Mouse (Mus musculus) left cerebral cortex, adult 2 months (tissue): ENCODE results near the gene Tspan5. TPM values are rescaled to one million over a fixed set of nuclear protein-coding genes. Genes with fewer than 3 reads are reported as not detected.

Experiments used
- DNase-seq, 2 experiments: peaks; one replicate each; pipeline ENCODE4 v3.0.0; 2021 to 2022; ENCODE audit warnings: low spot score in 2 of 2, mixed read lengths in 1 of 2; ENCODE audit errors: extremely low spot score in 1 of 2
- H3K27ac ChIP-seq: fragments of 200-600 bp; 2 replicates; pipeline ENCODE4 v1.8.1; 2022
- H3K4me3 ChIP-seq: fragments of 200-600 bp; 2 replicates; pipeline ENCODE4 v1.8.1; 2022
- CTCF ChIP-seq: fragments of 200-600 bp; IDR thresholded peaks from 2 replicates; pipeline ENCODE4 v1.8.1; 2022; ENCODE audit warnings: antibody characterized with exemption, mild to moderate bottlenecking, moderate library complexity
- intact Hi-C: fragments of 180-260 bp; cut with DNase I; formaldehyde crosslinking; loops from one replicate; pipeline ENCODE4 v1.15.1; 2025
- total RNA-seq, 2 experiments: library from RNA; stranded (reverse); gene quantifications; 2 replicates each; pipeline ENCODE4 v1.2.3; 2021

Tspan5 gene
- total RNA-seq, 2 experiments from 2014 or later: 242 to 281 TPM

DNA sequence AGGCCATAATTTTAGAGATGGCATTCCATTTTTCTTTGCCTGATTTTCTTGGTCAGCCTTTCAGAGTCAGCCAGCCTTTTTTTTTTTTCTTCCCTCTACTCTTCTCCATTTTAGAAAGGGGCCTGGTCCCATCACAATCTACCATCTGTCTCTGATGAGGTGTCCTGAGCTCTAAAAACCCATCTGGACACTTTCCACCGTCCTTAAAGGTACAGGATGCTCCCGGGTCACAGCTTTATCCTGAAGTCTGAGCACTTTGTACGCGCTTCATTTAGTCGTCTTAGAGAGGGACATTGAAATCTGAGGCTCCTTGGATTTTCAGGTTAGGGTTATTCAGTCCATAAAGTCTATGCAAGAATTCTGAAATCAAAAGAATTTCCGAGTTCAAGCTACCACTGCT is 77.9 kb downstream of the Tspan5 start:
- H3K4me3 ChIP-seq: no peak overlapping the region
- TF ChIP-seq CTCF: no peak
- intact Hi-C loops: no loop called here
- no peak overlapping the region for H3K27ac ChIP-seq
- DNase-seq: no peak

DNA sequence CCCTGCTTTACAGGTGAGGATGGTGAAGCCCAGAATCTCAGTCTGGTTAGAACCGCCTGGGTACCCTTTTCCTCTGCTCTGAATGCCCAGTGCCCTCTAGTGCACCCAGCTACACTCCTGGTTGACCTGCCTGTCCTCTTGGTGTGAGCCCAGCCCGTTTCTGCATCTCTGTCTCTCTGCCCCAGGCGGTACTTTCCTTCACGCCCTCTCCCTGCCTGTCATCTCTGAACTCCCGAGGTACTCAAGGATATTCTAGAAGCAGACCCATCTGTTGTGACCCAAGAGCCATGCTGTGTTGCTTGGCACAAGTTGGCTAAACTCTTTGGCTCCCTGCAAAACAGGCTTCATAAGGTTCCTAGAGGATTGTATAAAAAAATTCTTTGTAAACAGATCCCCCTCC is 78.3 kb downstream of the Tspan5 start:
- Histone ChIP-seq H3K4me3 (no peak overlapping the region), H3K27ac (no peak overlapping the region)
- intact Hi-C loops: no loop called here
- DNase-seq: no peak
- TF ChIP-seq CTCF: no peak

DNA sequence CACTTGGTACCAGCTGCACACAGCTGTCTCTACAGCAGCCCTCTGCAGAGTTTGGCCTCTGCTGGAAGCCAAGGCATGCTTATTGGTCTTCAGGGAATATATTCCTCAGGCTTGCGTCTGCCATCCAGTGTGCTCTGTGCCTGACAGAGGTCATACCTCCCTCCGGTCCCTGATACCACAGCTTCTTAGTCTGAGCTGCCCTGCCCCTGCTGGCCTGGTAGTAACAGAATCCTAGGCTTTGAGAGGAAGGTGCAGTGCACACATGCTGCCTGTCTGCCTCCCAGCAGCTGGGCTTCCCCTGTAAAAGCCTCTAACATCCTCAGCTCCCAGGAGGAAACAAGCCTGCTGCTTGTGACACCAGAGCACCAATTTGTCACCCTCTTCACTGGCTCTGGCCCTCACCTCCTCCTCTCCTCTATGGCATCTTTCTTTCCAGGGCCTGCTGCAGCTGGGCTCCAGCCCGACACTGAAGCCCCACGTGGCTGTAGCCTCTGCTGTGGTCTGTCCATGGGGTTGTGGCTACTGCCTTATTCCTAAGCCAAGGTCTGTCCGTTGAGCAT is 80.0 kb downstream of the Tspan5 start:
- peak overlapping the region; percentile 36; the same call in 1 of the 2 replicates for H3K27ac ChIP-seq
- no peak for DNase-seq
- TF ChIP-seq CTCF: no peak; the same call in 1 of the 2 replicates
- intact Hi-C loops: no loop called here
- H3K4me3 ChIP-seq: no peak overlapping the region

DNA sequence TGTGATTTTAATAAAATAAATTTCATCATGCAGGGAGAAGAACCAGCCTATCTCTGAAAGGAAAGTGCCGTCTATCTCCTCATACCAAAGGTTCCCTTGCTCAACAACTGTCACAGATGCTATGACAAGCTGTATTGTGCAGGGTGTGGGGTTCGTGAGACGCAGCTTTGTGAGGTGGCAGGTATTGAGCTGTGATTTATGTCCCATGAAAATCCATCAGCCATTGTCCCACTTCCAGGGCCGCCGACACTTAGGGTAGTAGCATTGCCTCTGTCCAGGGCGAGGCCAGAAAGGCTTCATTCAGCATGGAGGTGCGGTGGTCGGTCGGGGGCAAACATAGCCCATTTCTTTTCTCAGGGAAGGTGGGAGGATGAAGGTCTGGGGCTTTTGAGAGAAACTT is 81.9 kb downstream of the Tspan5 start:
- no peak overlapping the region for H3K4me3 ChIP-seq
- no peak for TF ChIP-seq CTCF
- no peak for DNase-seq
- intact Hi-C loops: no loop called here
- no peak overlapping the region for H3K27ac ChIP-seq

DNA sequence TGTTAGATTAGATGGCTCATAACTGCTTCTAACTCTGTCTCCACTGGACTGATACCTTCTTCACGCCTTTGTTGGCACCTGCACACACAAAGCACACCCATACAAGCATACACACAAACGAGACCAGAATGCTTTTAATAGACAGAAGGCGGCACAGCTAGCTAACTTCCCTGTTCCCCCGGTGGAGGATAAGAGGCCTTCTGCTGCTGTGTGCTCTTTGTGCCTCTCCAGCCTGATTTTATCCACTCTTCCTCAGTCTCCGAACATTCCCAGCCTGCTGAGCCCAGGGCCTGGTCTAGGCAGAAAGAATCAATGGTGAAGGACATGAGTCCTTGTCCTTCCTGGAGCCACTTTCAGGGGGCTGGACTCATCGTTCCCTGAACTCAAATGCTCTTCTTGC is 83.3 kb downstream of the Tspan5 start:
- no peak for TF ChIP-seq CTCF
- DNase-seq: no peak
- Histone ChIP-seq H3K27ac (peak overlapping the region; percentile 17; the same call in 1 of the 2 replicates), H3K4me3 (no peak overlapping the region)
- intact Hi-C loops: no loop called here

DNA sequence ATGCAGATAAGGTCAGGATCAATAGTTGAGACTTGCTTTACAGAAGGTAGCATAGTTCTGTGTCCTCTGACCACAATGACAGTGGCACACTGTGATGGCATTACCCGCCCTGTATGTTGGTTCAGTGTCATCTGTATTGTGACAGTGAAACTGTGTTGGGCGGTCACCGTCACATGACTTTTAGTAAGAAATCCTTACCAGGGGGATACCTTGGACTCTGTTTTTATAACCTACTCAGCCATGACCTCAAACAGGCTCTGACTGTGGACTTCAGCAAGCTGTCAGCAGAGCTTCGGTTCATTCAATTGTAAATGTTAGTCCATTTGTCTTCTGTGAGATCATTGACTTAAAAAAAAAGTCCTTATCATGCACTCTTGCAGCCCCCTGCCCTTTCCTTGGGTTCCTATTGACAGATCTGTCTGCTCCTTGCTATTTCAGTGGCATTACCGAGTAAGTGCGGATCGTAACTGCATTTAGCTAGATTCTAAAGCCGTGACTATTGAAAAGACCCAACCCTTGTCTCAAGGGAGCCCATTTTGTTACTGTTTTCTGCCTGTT is 84.3 kb downstream of the Tspan5 start:
- Histone ChIP-seq H3K27ac (no peak overlapping the region), H3K4me3 (no peak overlapping the region)
- no peak for DNase-seq
- intact Hi-C loops: no loop called here
- TF ChIP-seq CTCF: no peak

DNA sequence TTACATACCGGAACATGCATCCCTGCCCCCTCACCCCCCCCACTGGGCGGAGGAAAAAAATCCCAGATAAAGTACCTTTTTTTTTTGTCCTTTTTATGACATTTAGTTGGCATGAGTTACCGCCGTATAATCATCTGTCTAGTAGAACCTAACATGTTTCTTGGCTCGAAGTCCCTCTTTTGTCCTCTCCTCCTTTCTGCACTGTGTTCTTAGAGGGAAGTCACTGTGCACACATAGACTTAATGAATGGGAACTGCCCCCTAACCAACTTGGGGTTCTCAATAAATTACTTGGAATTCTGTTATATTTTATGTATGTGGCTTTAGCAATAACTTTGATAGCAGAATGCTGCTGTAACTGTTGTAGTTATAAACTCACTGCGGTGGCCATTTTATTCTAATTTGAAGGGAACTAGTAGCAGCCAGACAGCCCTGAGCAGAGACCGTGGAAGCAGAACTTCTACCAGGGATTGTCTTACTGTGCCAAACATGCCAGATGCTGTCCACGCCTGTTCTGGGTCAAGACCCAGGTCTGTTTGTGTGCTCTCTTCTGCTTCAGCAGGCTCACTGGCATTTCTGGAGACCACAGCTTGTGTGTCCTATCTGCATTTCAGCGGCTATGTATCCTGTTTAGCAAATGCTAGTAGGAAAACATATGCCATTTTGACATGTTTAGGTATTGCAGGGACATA is 91.0 kb downstream of the Tspan5 start:
- H3K4me3 ChIP-seq: no peak overlapping the region
- TF ChIP-seq CTCF: no peak
- intact Hi-C loops: no loop called here
- DNase-seq: no peak
- H3K27ac ChIP-seq: peak overlapping the region; percentile 38; the same call in 1 of the 2 replicates

DNA sequence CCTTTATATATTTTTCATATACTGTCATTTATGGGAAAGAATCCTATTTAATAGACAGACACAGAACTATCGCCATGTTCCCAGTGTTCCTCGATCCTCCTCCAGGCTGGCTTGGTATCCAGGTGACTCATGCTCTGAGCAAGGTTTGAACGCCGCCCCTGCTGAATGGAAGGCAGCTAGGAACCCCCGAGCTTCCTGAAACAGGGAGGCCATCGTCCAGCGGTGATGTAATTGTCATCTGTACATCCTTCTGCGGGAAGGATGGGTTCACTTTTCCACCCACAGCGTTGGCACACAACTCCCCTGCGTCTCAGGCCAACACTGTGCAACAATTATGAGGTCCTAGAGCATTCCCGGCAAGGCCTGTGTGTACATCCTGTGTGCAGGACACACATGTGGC is 92.2 kb downstream of the Tspan5 start:
- intact Hi-C loops: no loop called here
- Histone ChIP-seq H3K4me3 (no peak overlapping the region), H3K27ac (peak overlapping the region; percentile 38; the same call in 1 of the 2 replicates)
- no peak for TF ChIP-seq CTCF
- peak in 1 of 2 experiments; percentile 64 for DNase-seq

DNA sequence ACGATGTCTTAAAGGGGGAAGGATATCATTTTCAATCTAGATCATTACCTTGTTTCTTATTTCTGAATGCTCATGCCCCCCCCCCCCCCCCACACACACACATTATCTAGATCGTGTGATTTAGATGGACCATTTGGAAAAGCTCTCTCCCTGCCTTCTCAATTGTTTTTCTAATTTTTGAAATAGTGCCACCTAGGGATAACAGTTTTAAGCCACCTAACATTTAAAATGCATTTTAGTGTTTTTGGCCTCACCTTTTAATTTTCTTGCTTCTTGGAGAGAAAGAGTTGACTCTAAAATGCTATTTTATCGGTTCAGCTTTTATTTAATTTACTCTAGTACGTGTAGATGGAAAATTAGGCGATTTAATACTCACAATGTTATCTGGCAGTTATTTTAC is 94.9 kb downstream of the Tspan5 start:
- intact Hi-C loops: no loop called here
- no peak for DNase-seq
- Histone ChIP-seq H3K4me3 (no peak overlapping the region), H3K27ac (no peak overlapping the region)
- TF ChIP-seq CTCF: peak; percentile 34

DNA sequence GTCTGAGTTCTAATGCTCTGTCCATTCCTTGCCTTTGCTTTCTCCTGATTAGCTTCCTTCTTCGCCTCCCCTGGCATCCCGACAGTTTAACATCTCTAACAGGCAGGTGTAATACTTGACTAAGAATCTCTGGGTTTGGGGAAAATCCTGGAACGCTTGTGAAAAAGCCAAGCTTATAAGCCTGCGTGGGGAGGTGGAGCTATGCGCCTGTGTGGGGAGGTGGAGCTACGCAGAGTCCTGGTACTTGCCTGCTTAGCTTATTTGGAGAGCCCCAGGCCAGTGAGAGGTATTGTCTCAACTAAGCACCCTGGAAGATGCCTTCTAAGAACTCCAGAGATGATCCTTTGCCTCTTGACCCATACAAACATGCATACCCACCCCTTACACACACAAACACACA is 95.7 kb downstream of the Tspan5 start:
- no peak for TF ChIP-seq CTCF
- Histone ChIP-seq H3K27ac (no peak overlapping the region), H3K4me3 (no peak overlapping the region)
- intact Hi-C loops: no loop called here
- DNase-seq: no peak

DNA sequence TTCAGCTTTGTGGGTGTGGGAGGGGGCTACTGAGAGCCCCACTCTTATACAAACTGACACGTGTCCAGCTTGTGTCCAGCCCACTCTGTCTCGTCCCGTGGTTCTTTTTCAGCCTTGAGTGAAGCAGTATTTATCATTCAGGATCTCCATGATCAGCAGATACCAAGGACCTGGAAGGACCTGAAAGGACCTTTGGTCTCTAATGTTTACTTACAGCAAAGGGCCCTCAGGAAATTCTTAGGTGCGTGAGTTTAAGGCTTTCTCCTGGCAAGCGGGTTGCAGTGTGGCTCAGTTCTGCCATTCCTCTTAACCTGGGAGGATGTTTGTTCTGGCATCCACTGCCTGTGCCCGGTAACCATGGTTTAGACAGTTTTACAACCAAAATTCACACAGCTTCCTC is 97.7 kb downstream of the Tspan5 start:
- DNase-seq: no peak
- intact Hi-C loops: no loop called here

DNA sequence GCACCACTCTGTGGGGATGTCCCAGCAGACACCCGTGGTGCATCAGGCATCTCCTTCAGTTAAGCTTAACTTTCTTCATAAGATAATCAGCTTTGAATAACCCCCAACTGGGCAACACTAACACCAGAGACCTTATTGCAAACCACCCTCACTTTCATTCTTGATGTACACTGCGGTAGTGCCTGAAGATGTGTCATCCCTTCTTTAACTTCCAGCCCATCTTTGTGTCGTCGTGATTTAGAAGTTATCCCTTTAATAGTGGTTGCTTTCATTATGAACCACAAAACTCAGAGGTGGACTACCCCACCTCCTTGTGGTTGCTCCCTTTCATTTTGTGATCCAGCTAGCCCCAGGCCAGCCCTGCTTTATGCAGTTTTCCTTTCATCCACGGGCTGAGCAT is 99.3 kb downstream of the Tspan5 start:
- H3K4me3 ChIP-seq: no peak overlapping the region
- no peak for DNase-seq
- TF ChIP-seq CTCF: no peak
- no peak overlapping the region for H3K27ac ChIP-seq
- intact Hi-C loops: no loop called here

More for the DNA sequence above, 97.7 kb downstream of the Tspan5 start:
- H3K4me3 ChIP-seq: no peak overlapping the region
- no peak for TF ChIP-seq CTCF
- H3K27ac ChIP-seq: no peak overlapping the region

DNA sequence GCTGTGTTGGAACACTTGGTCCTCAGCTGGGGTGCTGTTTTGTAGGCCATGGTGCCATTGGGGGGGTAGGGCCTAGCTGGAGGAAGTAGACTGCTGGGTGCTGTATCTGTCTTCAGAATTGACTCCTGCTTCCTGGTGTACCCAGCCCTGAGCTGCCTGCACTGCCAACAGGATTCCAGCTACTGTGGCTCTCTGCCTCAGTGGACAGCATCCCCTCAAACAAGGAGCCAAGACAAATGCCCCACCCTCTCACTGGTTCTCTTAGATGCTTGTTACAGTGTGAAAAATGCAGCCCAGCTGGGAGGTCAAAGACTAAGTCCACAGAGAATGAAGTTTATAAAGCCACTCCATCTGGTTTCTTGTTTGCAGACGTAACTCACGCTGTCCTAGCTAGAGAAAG is 101.2 kb downstream of the Tspan5 start:
- DNase-seq: no peak
- intact Hi-C loops: no loop called here
- no peak overlapping the region for H3K27ac ChIP-seq
- TF ChIP-seq CTCF: no peak
- H3K4me3 ChIP-seq: no peak overlapping the region
